Mouse (Mus musculus) gastrocnemius, postnatal 36 days (tissue): Measurements from ENCODE around the gene Mipol1. TPM values are rescaled to one million over a fixed set of nuclear protein-coding genes. Genes with fewer than 3 reads are reported as not detected.

Source experiments
- DNase-seq, 2 experiments: peaks; one replicate each; pipeline ENCODE4 v3.0.0; 2022
- intact Hi-C: fragments of 180-260 bp; cut with DNase I; formaldehyde crosslinking; loops from one replicate; pipeline ENCODE4 v1.15.1; 2025
- total RNA-seq, 2 experiments: library from RNA; stranded (reverse); gene quantifications; 2 replicates each; pipeline ENCODE4 v1.2.3; 2021

Gene Mipol1
- total RNA-seq, 2 experiments from 2014 or later, result 2.4 to 2.6 TPM

- intact Hi-C loops, result no loop called here
- no peak for DNase-seq
These were observed 275.1 kb downstream of the Mipol1 start for GRCm38 (mm10) chr12:57505329-57505728.

- DNase-seq, result no peak
- intact Hi-C loops, result no loop called here
These were observed 278.7 kb downstream of the Mipol1 start for GRCm38 (mm10) chr12:57508938-57509337.

GRCm38 (mm10) chr12:57509726-57510125 is 279.5 kb downstream of the Mipol1 start:
- DNase-seq, result no peak
- intact Hi-C loops, result no loop called here

- DNase-seq, result no peak
- intact Hi-C loops, result no loop called here
These were observed 280.9 kb downstream of the Mipol1 start for GRCm38 (mm10) chr12:57511127-57511526.

GRCm38 (mm10) chr12:57511560-57511959 is 281.3 kb downstream of the Mipol1 start:
- intact Hi-C loops, result no loop called here
- DNase-seq, result no peak

- intact Hi-C loops, result no loop called here
- DNase-seq, result no peak
These were observed 284.3 kb downstream of the Mipol1 start for GRCm38 (mm10) chr12:57514552-57514951.

- no peak for DNase-seq
- intact Hi-C loops, result no loop called here
These were observed 285.6 kb downstream of the Mipol1 start for GRCm38 (mm10) chr12:57515702-57516377.

GRCm38 (mm10) chr12:57528335-57528734 is 298.1 kb downstream of the Mipol1 start:
- DNase-seq, result no peak

GRCm38 (mm10) chr12:57530474-57530873 is 300.2 kb downstream of the Mipol1 start:
- DNase-seq, result no peak
- intact Hi-C loops, result no loop called here

More at GRCm38 (mm10) chr12:57528335-57528734, 298.1 kb downstream of the Mipol1 start:
- intact Hi-C loops, result no loop called here

GRCm38 (mm10) chr12:57534517-57534878 is 304.3 kb downstream of the Mipol1 start:
- intact Hi-C loops, result no loop called here

GRCm38 (mm10) chr12:57534879-57535611 is 304.8 kb downstream of the Mipol1 start:
- intact Hi-C loops, result no loop called here
- DNase-seq, result no peak

More at GRCm38 (mm10) chr12:57534517-57534878, 304.3 kb downstream of the Mipol1 start:
- no peak for DNase-seq

- intact Hi-C loops, result no loop called here
These were observed 306.1 kb downstream of the Mipol1 start for GRCm38 (mm10) chr12:57536056-57536908.

GRCm38 (mm10) chr12:57536909-57537670 is 306.9 kb downstream of the Mipol1 start:
- DNase-seq, result no peak
- intact Hi-C loops, result no loop called here

More at GRCm38 (mm10) chr12:57536056-57536908, 306.1 kb downstream of the Mipol1 start:
- no peak for DNase-seq

GRCm38 (mm10) chr12:57537791-57538587 is 307.8 kb downstream of the Mipol1 start:
- intact Hi-C loops, result no loop called here
- no peak for DNase-seq

- intact Hi-C loops, result no loop called here
- DNase-seq, result peak in 1 of 2 experiments; percentile 21
These were observed 308.6 kb downstream of the Mipol1 start for GRCm38 (mm10) chr12:57538588-57539550.

- intact Hi-C loops, result no loop called here
- no peak for DNase-seq
These were observed 309.3 kb downstream of the Mipol1 start for GRCm38 (mm10) chr12:57539551-57539985.

GRCm38 (mm10) chr12:57541118-57541517 is 310.9 kb downstream of the Mipol1 start:
- intact Hi-C loops, result no loop called here
- DNase-seq, result no peak
